Mouse (Mus musculus) hematopoietic stem cell, adult 5-6 weeks (primary cell): Measurements from ENCODE around the gene Rpl37. TPM values are rescaled to one million over a fixed set of nuclear protein-coding genes. Genes with fewer than 3 reads are reported as not detected.
A peak's percentile ranks its signal among the peaks of the same experiment; 100 is the strongest.
"Not testable (repeated sequence)": the region's sequence is repeated elsewhere in the genome, so short reads cannot be mapped to it uniquely, and the experiment has no call there.

ENCODE experiments used
- ATAC-seq, 2 experiments: fragments of 125-278 bp in 1 of 2; replicated peaks in 1 of 2; 2 replicates each; pipeline ENCODE4 v1.8.0; 2016 to 2017; ENCODE audit warnings: inconsistent platforms in 2 of 2, mild to moderate bottlenecking in 2 of 2, moderate number of reproducible peaks in 2 of 2, low read depth in 1 of 2, moderate TSS enrichment in 1 of 2; ENCODE audit not compliant: low FRiP score in 2 of 2, poor library complexity in 2 of 2, severe bottlenecking in 2 of 2, insufficient read depth in 1 of 2, low TSS enrichment in 1 of 2
- total RNA-seq: library from RNA; stranded (forward); fragments of 172-1452, 232-1000 nt; gene quantifications from 2 replicates; pipeline ENCODE4 v1.2.3, GENCODE M21; 2017

The Rpl37 gene
- total RNA-seq, 1 experiment from 2014 or later: 2,194 TPM

GRCm38 (mm10) chr15:5118626-5119025, 2.2 kb downstream of the Rpl37 start:
- ATAC-seq: no peak

GRCm38 (mm10) chr15:5119192-5119591, 2.7 kb downstream of the Rpl37 start:
- no peak for ATAC-seq

GRCm38 (mm10) chr15:5119707-5120106, 3.3 kb downstream of the Rpl37 start:
- no peak for ATAC-seq

- no peak for ATAC-seq
Measured at GRCm38 (mm10) chr15:5121535-5122313, 5.3 kb downstream of the Rpl37 start.

GRCm38 (mm10) chr15:5126456-5126855, 10.0 kb downstream of the Rpl37 start:
- no peak for ATAC-seq

GRCm38 (mm10) chr15:5127487-5127886, 11.0 kb downstream of the Rpl37 start:
- no peak for ATAC-seq

GRCm38 (mm10) chr15:5128176-5128940, 11.9 kb downstream of the Rpl37 start:
- ATAC-seq: peak; percentile 42 to 68; a peak in 3 of 4 replicates

GRCm38 (mm10) chr15:5129111-5129805, 12.8 kb downstream of the Rpl37 start:
- 0 out of 4 replicates have a peak, but pooled peaks of 1 of the 2 experiments have one; percentile 38 for ATAC-seq

GRCm38 (mm10) chr15:5130887-5131668, 14.6 kb downstream of the Rpl37 start:
- ATAC-seq: not testable (repeated sequence)

- ATAC-seq: no peak
Measured at GRCm38 (mm10) chr15:5133301-5133700, 16.9 kb downstream of the Rpl37 start.

- ATAC-seq: no peak
Measured at GRCm38 (mm10) chr15:5134179-5134578, 17.7 kb downstream of the Rpl37 start.

- ATAC-seq: no peak
Measured at GRCm38 (mm10) chr15:5134945-5135483, 18.6 kb downstream of the Rpl37 start.

- ATAC-seq: no peak
Measured at GRCm38 (mm10) chr15:5138021-5138856, 21.8 kb downstream of the Rpl37 start.

GRCm38 (mm10) chr15:5139366-5139765, 22.9 kb downstream of the Rpl37 start:
- ATAC-seq: no peak

GRCm38 (mm10) chr15:5139863-5140262, 23.4 kb downstream of the Rpl37 start:
- ATAC-seq: no peak

GRCm38 (mm10) chr15:5140357-5140756, 23.9 kb downstream of the Rpl37 start:
- no peak for ATAC-seq
